Mouse (Mus musculus) heart, adult 2 months (tissue): ENCODE measurements around the gene Dnm2.

Experiments used
- CTCF ChIP-seq: fragments of 200-600 bp; IDR thresholded peaks from 2 replicates; pipeline ENCODE4 v1.8.1; 2022; ENCODE audit warnings: antibody characterized with exemption, mild to moderate bottlenecking, moderate library complexity
- POLR2A ChIP-seq: fragments of 200-500 bp; IDR thresholded peaks from 2 replicates; pipeline ENCODE4 v1.6.1; 2011; ENCODE audit warnings: mild to moderate bottlenecking, low read depth, low read length, control low read depth; ENCODE audit not compliant: insufficient read depth

DNA sequence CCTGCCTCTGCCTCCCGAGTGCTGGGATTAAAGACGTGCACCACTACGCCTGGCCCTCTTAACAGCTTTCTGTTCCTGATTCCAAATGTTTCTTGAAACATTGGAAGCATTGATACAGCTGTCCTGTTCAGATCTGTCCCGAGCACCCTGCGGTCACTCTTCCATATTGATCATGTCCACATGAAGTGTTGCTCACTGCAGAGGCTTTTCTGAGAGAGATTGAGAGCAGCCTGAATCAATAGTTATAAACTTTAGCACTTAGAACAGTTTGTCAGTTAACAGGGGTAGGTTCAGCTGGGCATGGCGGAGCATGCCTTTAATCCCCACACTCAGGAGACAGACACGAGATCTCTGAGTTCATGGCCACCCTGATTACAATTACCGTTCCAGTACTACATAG lies 19.1 kb downstream of the Dnm2 start:
- TF ChIP-seq POLR2A (no peak), CTCF (no peak)
